ENCODE assay signal across 17 mouse cellular contexts in the genomic region with DNA sequence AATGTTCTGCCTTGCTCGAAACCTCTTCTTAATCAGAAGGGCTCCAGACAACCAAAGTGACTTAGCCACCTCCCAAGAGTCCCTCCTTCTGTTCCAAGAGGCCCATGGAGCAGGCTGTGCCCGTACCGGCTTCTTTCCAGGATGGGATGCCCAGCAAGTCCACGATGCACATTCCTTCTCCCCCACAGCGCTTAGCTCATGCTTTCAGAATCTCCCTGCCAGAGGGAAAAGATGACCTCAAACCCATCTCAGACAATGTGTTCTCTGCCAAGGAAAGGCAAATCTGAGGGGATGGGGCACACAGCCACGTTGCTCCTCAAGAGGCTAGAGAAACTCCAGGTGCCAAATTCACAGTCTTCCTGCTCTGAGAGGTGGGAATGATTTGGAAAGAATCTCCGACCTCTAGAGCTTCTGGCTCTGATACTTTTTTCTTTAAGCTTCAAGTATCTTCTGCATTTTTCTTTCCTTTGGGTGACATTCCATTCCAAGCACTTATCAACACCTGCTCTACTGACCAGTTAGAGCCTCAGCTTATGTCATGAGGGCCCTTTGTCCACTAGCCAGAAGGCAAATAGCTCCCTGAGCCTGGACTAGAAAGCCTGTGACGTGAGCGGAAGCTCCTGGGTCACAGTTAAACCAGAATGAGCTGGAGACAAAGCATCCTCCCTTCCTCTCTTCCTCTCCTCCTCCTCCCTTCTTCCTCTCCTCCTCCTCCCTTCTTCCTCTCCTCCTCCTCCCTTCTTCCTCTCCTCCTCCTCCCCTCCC.
DNase-seq lines count a peak whose midpoint lies in the region; ATAC-seq lines count a peak whose summit lies in the region.
"Had no signal": no experiment of that assay in that cellular context is flagged by ENCODE, and none has a peak within 500 bp of the region (broad histone marks: within the 10 kb centered on the region; RNA-seq: fewer than 3 reads in every experiment).

No protein-coding gene starts in this region.

- DNase-seq in cerebellum, adult 8-10 months, result peak; percentile 12
- no peak for DNase-seq in cerebellum, postnatal 36 days
- DNase-seq in urinary bladder, postnatal 14 days (ENCODE audit: low spot score), result peak; percentile 15
- no peak for DNase-seq in urinary bladder, postnatal 4 days (ENCODE audit: low spot score in 2 of 2)
- DNase-seq in spleen, postnatal 10 days (ENCODE audit: low spot score in 2 of 2), result no peak
- DNase-seq in layer of hippocampus, adult 18-20 months (ENCODE audit: low spot score in 2 of 2), result no peak
- DNase-seq: gastrocnemius, postnatal 25 days; right cerebral cortex, adult 18-20 months; thymus, postnatal 36 days had no signal

- no peaks in the 10 kb centered on the region for H3K27me3 ChIP-seq in heart, embryonic 13.5 days (replicated peaks)
- no peaks in the 10 kb centered on the region for H3K27me3 ChIP-seq in heart, embryonic 11.5 days (ENCODE audit: control insufficient read depth, insufficient read depth, low read length)
- H3K27me3 ChIP-seq: embryonic facial prominence, embryonic 12.5 days; hindbrain, embryonic 12.5 days; intestine, embryonic 15.5 days; kidney, embryonic 15.5 days; midbrain, embryonic 13.5 days had no signal

- peak overlapping the region; percentile 10; the same call in 1 of the 2 replicates for H3K27ac ChIP-seq in heart, embryonic 13.5 days (replicated peaks)
- H3K27ac ChIP-seq in heart, embryonic 11.5 days (ENCODE audit: low read depth, low read length), result no peak overlapping the region
- H3K27ac ChIP-seq: embryonic facial prominence, embryonic 12.5 days; hindbrain, embryonic 12.5 days; intestine, embryonic 15.5 days; kidney, embryonic 15.5 days; midbrain, embryonic 13.5 days; stomach, postnatal 0 days had no signal

- H3K9me3 ChIP-seq in heart, embryonic 13.5 days, result no peaks in the 10 kb centered on the region
- H3K9me3 ChIP-seq in heart, embryonic 11.5 days (replicated peaks; ENCODE audit: control insufficient read depth, low read length), result no peaks in the 10 kb centered on the region
- H3K9me3 ChIP-seq: embryonic facial prominence, embryonic 12.5 days; hindbrain, embryonic 12.5 days; intestine, embryonic 15.5 days; kidney, embryonic 15.5 days; midbrain, embryonic 13.5 days had no signal

- H3K9ac ChIP-seq in heart, embryonic 13.5 days, result no peak overlapping the region
- no peak overlapping the region for H3K9ac ChIP-seq in heart, embryonic 11.5 days (ENCODE audit: low read depth, low read length)
- H3K9ac ChIP-seq: embryonic facial prominence, embryonic 12.5 days; hindbrain, embryonic 12.5 days; intestine, embryonic 15.5 days; kidney, embryonic 15.5 days; midbrain, embryonic 13.5 days had no signal

- ATAC-seq in heart, embryonic 13.5 days (ENCODE audit: extremely low read depth, insufficient number of reproducible peaks, low FRiP score, low TSS enrichment), result no peak
- ATAC-seq in heart, embryonic 11.5 days (replicated peaks; ENCODE audit: insufficient number of reproducible peaks, low FRiP score, low TSS enrichment), result no peak
- ATAC-seq: midbrain, embryonic 13.5 days had no signal

- H3K4me2 ChIP-seq in heart, embryonic 13.5 days, result no peak overlapping the region
- no peak overlapping the region for H3K4me2 ChIP-seq in heart, embryonic 11.5 days
- H3K4me2 ChIP-seq: embryonic facial prominence, embryonic 12.5 days; hindbrain, embryonic 12.5 days; intestine, embryonic 15.5 days; kidney, embryonic 15.5 days; midbrain, embryonic 13.5 days had no signal

- H3K36me3 ChIP-seq in heart, embryonic 13.5 days, result no peaks in the 10 kb centered on the region
- H3K36me3 ChIP-seq in heart, embryonic 11.5 days (ENCODE audit: control insufficient read depth, insufficient read depth, low read length), result no peaks in the 10 kb centered on the region
- H3K36me3 ChIP-seq: embryonic facial prominence, embryonic 12.5 days; hindbrain, embryonic 12.5 days; intestine, embryonic 15.5 days; kidney, embryonic 15.5 days; midbrain, embryonic 13.5 days had no signal

- H3K4me1 ChIP-seq in heart, embryonic 13.5 days, result peaks cover 11% of the 10 kb centered on the region
- no peaks in the 10 kb centered on the region for H3K4me1 ChIP-seq in heart, embryonic 11.5 days (ENCODE audit: control insufficient read depth, insufficient read depth, low read length)
- H3K4me1 ChIP-seq: kidney, embryonic 15.5 days had no signal

- 43% methylated on average over 9 of the region's 9 CpGs for WGBS in heart, embryonic 13.5 days
- 57% methylated on average over 9 of the region's 9 CpGs for WGBS in heart, embryonic 11.5 days (ENCODE audit: insufficient replicate concordance)

- no peak overlapping the region for H3K4me3 ChIP-seq in heart, embryonic 13.5 days
- H3K4me3 ChIP-seq in heart, embryonic 11.5 days (ENCODE audit: low read depth, low read length), result no peak overlapping the region
- H3K4me3 ChIP-seq: embryonic facial prominence, embryonic 12.5 days; hindbrain, embryonic 12.5 days; intestine, embryonic 15.5 days; kidney, embryonic 15.5 days; midbrain, embryonic 13.5 days had no signal

Comparison
In these comparisons a context has a peak if more than half of its experiments do, and no peak if none do; other contexts are left out.
1. DNase-seq: peak in cerebellum, adult 8-10 months (single experiment) and urinary bladder, postnatal 14 days (single experiment); none in cerebellum, postnatal 36 days (0 of 2), urinary bladder, postnatal 4 days (0 of 2), spleen, postnatal 10 days (0 of 2) and layer of hippocampus, adult 18-20 months (0 of 2).